Mouse (Mus musculus): ENCODE results near the gene Arhgef10l.

- no peak for TF ChIP-seq CTCF (IDR thresholded peaks at IDR 0.05; ENCODE audit: low read depth, low read length)
- no peak for TF ChIP-seq POLR2A (IDR thresholded peaks at IDR 0.05; ENCODE audit: extremely low read depth, insufficient read depth, low read length)
These were observed 64.7 kb downstream of the Arhgef10l start for GRCm38 (mm10) chr4:140601153-140601552.

Measured in liver, adult 2 months (tissue).